Mouse (Mus musculus): ENCODE data around the gene Ddx49. TPM values are rescaled to one million over a fixed set of nuclear protein-coding genes. Genes with fewer than 3 reads are reported as not detected.

Gene Ddx49
- polyA plus RNA-seq, 1 experiment, result 45.0 TPM

DNA sequence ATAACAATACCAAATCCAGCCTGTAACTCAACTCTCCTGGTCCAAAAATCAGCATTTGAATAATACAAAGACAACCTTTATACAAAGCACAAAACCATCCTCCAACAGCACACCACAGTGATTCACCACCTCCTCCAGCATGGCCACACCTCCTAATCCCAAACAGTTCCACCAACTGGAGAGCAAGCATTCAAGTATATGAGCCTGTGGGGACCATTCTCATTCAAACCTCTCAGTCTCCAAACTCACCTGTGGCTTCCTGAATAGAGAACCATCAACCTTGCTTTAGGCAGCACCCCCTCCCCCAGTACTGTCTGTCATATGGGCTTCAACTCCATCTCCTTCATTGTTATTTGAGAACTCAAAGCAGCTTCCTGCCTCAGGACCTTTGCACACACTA lies 27.9 kb downstream of the Ddx49 start:
- Histone ChIP-seq H3K4me1 (ENCODE audit: control insufficient read depth, insufficient read depth, low read length) (peaks cover under 1% of the 10 kb centered on the region; the same call in 1 of the 2 replicates), H3K27ac (ENCODE audit: insufficient read depth, low read length) (no peak overlapping the region), H3K27me3 (ENCODE audit: control insufficient read depth, insufficient read depth, low read length) (no peaks in the 10 kb centered on the region), H3K4me3 (replicated peaks; ENCODE audit: insufficient read depth, low read depth, low read length) (no peak overlapping the region)
- no peak for DNase-seq
- no peak for TF ChIP-seq CTCF (IDR thresholded peaks at IDR 0.05; ENCODE audit: borderline replicate concordance, insufficient read depth, low read depth, low read length)
- TF ChIP-seq POLR2A (IDR thresholded peaks at IDR 0.05; ENCODE audit: borderline replicate concordance, insufficient read depth, low read length), result no peak

DNA sequence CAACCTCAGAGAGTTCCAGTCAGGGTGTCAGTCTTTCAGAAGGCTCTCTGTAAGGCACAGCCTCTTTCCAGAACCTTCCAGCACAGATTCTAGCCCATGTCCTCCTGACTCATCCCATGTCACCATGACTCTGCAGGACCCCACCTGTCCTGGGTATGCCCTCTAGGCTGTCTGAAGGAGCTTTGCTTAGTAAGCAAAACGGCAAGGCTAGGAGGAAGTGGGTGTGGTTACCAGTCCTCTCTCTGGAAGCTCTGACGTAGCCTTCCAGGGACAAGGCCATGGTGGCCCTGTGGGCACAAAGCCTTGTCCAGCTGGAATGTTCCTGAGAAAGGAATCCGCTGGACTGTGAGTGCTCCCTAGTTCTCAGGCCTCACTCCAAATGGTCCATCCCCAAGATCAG lies 29.3 kb downstream of the Ddx49 start:
- Histone ChIP-seq H3K27me3 (ENCODE audit: control insufficient read depth, insufficient read depth, low read length) (no peaks in the 10 kb centered on the region), H3K27ac (ENCODE audit: insufficient read depth, low read length) (no peak overlapping the region), H3K4me1 (ENCODE audit: control insufficient read depth, insufficient read depth, low read length) (peaks cover 15% of the 10 kb centered on the region), H3K4me3 (replicated peaks; ENCODE audit: insufficient read depth, low read depth, low read length) (no peak overlapping the region)
- no peak for DNase-seq
- TF ChIP-seq CTCF (IDR thresholded peaks at IDR 0.05; ENCODE audit: borderline replicate concordance, insufficient read depth, low read depth, low read length) (no peak), POLR2A (IDR thresholded peaks at IDR 0.05; ENCODE audit: borderline replicate concordance, insufficient read depth, low read length) (no peak)
- 51% methylated on average over 3 of the region's 3 CpGs for whole genome bisulfite sequencing

DNA sequence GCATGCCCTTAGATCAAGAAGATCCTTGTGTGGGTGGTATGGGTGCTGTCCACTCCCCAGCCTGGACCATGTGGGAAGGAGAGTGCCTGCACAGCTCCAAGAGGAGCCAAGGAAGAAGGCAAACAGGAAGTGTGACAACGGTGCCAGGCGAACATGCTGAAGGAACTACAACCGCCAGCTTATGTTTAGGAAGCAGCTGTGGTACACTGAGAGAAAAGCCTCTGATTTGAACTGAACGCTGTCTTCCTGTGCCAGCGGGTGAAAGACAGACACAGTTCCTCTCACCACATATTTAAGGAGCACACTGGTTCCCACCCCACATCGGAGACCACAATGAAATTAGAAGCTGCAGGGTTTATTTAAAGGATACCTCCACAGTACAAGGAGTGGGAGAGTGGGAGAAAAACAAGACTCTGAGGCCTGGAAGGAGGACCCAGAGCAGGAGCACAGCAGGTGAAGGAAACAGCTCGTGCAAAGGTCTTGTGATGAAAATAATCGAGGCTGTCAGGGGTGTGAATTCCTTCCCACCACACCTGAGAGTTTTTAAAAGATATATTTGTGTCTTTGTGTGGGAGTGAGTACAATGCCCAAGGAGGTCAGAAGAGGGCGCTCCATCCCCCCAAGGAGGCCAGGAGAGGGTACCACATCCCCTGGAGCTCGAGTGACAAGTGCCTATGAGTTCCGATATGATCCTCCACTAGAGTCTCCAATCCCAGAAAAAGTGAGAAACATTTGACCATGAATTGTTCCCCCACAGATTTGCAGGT lies 33.3 kb downstream of the Ddx49 start:
- peaks cover 15% of the 10 kb centered on the region for H3K4me1 ChIP-seq (ENCODE audit: control insufficient read depth, insufficient read depth, low read length)
- no peak overlapping the region for H3K4me3 ChIP-seq (replicated peaks; ENCODE audit: insufficient read depth, low read depth, low read length)
- DNase-seq, result no peak
- TF ChIP-seq CTCF (IDR thresholded peaks at IDR 0.05; ENCODE audit: borderline replicate concordance, insufficient read depth, low read depth, low read length) (peak; percentile 30; the same call in 1 of the 2 replicates), POLR2A (IDR thresholded peaks at IDR 0.05; ENCODE audit: borderline replicate concordance, insufficient read depth, low read length) (no peak)
- H3K27ac ChIP-seq (ENCODE audit: insufficient read depth, low read length), result peak overlapping the region; percentile 73
- no peaks in the 10 kb centered on the region for H3K27me3 ChIP-seq (ENCODE audit: control insufficient read depth, insufficient read depth, low read length)
- 40% methylated on average over 11 of the region's 11 CpGs for WGBS

- no peaks in the 10 kb centered on the region for H3K27me3 ChIP-seq (ENCODE audit: control insufficient read depth, insufficient read depth, low read length)
- peak overlapping the region; percentile 73 for H3K27ac ChIP-seq (ENCODE audit: insufficient read depth, low read length)
- WGBS, result 28% methylated on average over 5 of the region's 5 CpGs
- TF ChIP-seq CTCF (IDR thresholded peaks at IDR 0.05; ENCODE audit: borderline replicate concordance, insufficient read depth, low read depth, low read length) (no peak), POLR2A (IDR thresholded peaks at IDR 0.05; ENCODE audit: borderline replicate concordance, insufficient read depth, low read length) (no peak)
- no peak overlapping the region for H3K4me3 ChIP-seq (replicated peaks; ENCODE audit: insufficient read depth, low read depth, low read length)
- DNase-seq, result peak; percentile 35 to 56
- H3K4me1 ChIP-seq (ENCODE audit: control insufficient read depth, insufficient read depth, low read length), result peaks cover 15% of the 10 kb centered on the region
Measured at GRCm38 (mm10) chr8:70268311-70268710, 34.0 kb downstream of the Ddx49 start.

- no peak overlapping the region for H3K27ac ChIP-seq (ENCODE audit: insufficient read depth, low read length)
- no peak overlapping the region for H3K4me3 ChIP-seq (replicated peaks; ENCODE audit: insufficient read depth, low read depth, low read length)
- WGBS, result 95% methylated on average over 3 of the region's 3 CpGs
- TF ChIP-seq CTCF (IDR thresholded peaks at IDR 0.05; ENCODE audit: borderline replicate concordance, insufficient read depth, low read depth, low read length), result no peak
- no peak for TF ChIP-seq POLR2A (IDR thresholded peaks at IDR 0.05; ENCODE audit: borderline replicate concordance, insufficient read depth, low read length)
- H3K4me1 ChIP-seq (ENCODE audit: control insufficient read depth, insufficient read depth, low read length), result peaks cover 15% of the 10 kb centered on the region
- no peaks in the 10 kb centered on the region for H3K27me3 ChIP-seq (ENCODE audit: control insufficient read depth, insufficient read depth, low read length)
- no peak for DNase-seq
Measured at GRCm38 (mm10) chr8:70267674-70268073, 34.6 kb downstream of the Ddx49 start.

GRCm38 (mm10) chr8:70259043-70259442 lies 43.2 kb downstream of the Ddx49 start:
- DNase-seq, result no peak
- 65% methylated on average over 2 of the region's 2 CpGs for WGBS
- no peak for TF ChIP-seq CTCF (IDR thresholded peaks at IDR 0.05; ENCODE audit: borderline replicate concordance, insufficient read depth, low read depth, low read length)
- no peak for TF ChIP-seq POLR2A (IDR thresholded peaks at IDR 0.05; ENCODE audit: borderline replicate concordance, insufficient read depth, low read length)
- H3K4me3 ChIP-seq (replicated peaks; ENCODE audit: insufficient read depth, low read depth, low read length), result no peak overlapping the region
- H3K4me1 ChIP-seq (ENCODE audit: control insufficient read depth, insufficient read depth, low read length), result peaks cover 21% of the 10 kb centered on the region
- no peak overlapping the region for H3K27ac ChIP-seq (ENCODE audit: insufficient read depth, low read length)
- no peaks in the 10 kb centered on the region for H3K27me3 ChIP-seq (ENCODE audit: control insufficient read depth, insufficient read depth, low read length)

DNA sequence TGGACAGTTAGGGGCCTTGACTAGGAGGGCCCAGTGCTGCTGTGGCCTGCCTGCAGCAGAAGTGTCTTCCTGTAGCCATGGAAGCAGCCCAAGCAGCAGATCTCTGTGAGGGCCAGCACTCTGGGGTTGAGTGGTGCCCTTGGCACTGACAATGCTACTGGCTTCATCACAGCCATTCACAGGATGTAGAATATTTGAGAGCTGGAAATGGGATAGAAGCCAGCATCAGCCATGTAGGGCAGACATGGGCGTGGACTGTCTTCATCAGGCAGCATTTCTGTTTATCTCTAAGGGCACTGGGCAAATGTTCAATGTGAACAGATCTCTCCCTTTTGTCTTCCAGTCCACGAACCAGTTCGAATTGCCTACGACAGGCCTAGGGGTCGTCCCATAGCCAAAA lies 43.7 kb downstream of the Ddx49 start:
- Histone ChIP-seq H3K27ac (ENCODE audit: insufficient read depth, low read length) (no peak overlapping the region), H3K4me1 (ENCODE audit: control insufficient read depth, insufficient read depth, low read length) (peaks cover 21% of the 10 kb centered on the region), H3K4me3 (replicated peaks; ENCODE audit: insufficient read depth, low read depth, low read length) (no peak overlapping the region), H3K27me3 (ENCODE audit: control insufficient read depth, insufficient read depth, low read length) (no peaks in the 10 kb centered on the region)
- no peak for TF ChIP-seq POLR2A (IDR thresholded peaks at IDR 0.05; ENCODE audit: borderline replicate concordance, insufficient read depth, low read length)
- TF ChIP-seq CTCF (IDR thresholded peaks at IDR 0.05; ENCODE audit: borderline replicate concordance, insufficient read depth, low read depth, low read length), result no peak
- 37% methylated on average over 5 of the region's 5 CpGs for WGBS
- DNase-seq, result no peak

GRCm38 (mm10) chr8:70257456-70257855 lies 44.8 kb downstream of the Ddx49 start:
- TF ChIP-seq CTCF (IDR thresholded peaks at IDR 0.05; ENCODE audit: borderline replicate concordance, insufficient read depth, low read depth, low read length), result no peak
- no peak for TF ChIP-seq POLR2A (IDR thresholded peaks at IDR 0.05; ENCODE audit: borderline replicate concordance, insufficient read depth, low read length)
- 7% methylated on average over 3 of the region's 3 CpGs for WGBS
- DNase-seq, result peak; percentile 52 to 76
- no peaks in the 10 kb centered on the region for H3K27me3 ChIP-seq (ENCODE audit: control insufficient read depth, insufficient read depth, low read length)
- H3K4me3 ChIP-seq (replicated peaks; ENCODE audit: insufficient read depth, low read depth, low read length), result no peak overlapping the region
- no peak overlapping the region for H3K27ac ChIP-seq (ENCODE audit: insufficient read depth, low read length)
- peaks cover 21% of the 10 kb centered on the region for H3K4me1 ChIP-seq (ENCODE audit: control insufficient read depth, insufficient read depth, low read length)

Data from cerebellum, adult 2 months (tissue).